Mouse (Mus musculus): ENCODE data around the gene Stn1.

The Stn1 gene

DNA sequence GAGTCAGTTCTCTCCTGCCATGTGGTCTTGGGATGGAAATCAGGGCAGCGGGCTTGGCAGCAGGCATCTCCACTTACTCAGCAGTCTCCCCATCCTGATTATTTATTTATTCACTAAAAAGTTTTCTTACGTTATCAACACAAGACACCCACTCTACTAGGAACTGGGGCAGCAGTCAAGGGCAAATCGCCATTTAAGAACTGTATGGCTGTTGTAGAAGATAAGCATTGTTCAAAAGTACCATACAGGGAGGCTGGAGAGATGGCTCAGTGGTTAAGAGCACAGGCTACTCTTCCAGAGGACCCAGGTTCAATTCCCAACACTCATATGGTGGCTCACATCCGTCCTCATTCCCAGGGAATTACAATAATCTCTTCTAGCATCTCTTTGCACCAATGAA lies 65.5 kb downstream of the Stn1 start:
- no peak for DNase-seq (ENCODE audit: low spot score)

DNA sequence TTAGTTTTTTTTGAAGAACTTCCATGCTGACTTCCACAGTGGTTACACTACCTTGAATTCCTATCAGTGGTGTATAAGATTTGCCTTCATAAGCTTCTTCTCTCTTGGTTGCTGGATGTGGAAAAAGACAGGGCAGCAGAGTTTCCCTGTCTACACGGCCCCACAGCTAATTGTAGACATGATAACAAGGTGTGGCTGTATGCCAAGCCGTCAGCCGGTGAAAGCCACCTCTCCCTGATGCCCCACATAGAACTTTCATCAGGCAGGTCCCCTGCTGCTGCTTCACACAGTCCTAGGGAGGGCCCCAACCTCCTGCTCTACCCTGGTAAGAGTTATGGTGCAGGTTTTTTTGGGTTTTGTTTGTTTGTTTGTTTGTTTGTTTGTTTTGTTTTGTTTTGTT lies 68.6 kb downstream of the Stn1 start:
- no peak for DNase-seq (ENCODE audit: low spot score)

DNA sequence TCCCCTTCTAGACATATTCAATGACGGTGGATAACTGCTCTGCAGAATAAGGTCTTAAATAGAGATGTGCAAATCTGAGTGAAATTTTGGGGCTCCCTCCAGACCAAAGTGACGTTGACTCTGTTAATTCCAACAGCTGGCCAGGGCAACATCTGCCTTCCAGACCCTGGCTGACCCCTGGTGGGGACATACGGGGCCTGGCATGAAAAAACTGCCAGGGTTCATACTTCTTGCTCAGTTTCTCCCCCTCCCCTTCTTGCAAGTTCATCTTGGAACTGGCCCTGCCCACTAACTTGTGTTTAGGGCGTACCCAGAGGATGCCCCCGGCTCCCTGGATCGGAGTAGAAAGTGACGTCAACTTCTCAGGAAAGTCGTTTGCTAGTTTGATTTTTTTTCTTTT lies 70.5 kb downstream of the Stn1 start:
- DNase-seq (ENCODE audit: low spot score), result no peak

DNA sequence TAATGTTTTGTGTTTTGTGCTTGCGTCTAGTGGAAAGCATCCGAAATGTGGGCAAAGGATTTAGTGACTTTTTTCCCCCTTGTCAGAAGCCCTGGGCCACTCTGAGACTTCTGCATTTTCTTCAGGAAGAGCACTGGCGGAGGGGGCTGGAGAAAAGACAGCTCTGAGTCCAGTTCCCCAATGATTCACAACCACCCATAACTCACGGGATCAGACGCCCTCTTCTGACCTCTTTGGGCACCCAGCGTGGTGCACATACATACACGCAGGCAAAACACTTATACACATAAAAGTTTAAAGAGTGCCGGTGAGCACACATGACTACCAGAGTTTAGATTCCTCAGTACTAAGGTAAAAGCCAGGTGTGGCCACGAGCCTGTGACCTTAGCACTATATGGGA lies 71.8 kb downstream of the Stn1 start:
- peak; percentile 33 for DNase-seq (ENCODE audit: low spot score)

DNA sequence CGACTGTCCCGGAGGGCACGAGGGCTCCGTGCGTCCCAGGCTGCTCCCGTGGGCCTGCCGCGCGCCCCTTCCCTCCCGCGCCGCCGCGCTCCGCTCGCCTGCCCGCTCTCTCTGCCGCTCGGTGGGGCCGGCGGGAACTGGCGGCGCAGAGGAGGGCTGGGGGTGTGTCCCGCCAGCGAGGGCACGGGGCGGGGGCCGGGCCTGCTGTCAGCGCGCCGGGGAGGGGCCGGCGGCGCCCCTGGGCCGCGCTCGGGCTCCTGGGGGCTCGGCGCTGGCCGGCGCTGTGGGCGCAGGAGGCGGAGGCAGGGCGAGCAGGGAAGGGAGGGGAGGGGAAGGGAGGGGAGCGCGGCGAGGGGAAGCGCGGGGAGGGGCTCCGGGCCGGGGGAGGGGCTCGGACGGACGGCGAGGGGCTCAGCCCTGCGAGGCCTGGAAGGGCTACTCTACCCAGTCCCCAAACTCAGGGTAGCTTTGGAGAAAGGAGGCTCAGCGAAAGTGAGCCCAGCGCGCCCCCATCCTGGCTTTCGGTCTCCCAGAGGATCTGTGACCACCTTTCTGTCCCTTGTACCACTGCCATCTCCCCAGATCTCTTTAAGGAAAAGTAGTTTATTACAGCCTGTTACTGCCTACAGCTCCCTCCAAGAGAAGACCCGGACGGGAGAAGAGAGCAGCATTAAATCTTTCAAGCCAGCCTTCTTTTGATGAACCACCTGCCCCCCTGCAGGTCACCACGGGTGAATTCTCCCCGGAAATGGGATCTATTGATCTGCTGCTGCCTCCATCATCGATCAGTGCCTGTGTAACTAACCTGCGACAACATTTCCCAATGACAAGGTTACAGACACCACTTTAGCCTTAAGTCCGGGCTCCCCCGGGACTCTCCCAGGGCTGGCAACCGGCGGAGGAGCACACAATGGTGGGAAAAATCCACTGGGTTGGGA lies 72.7 kb downstream of the Stn1 start, which contains the start of gene Sh3pxd2a:
Gene Sh3pxd2a (minus strand): TSS at position 98 of the 938 bp plus-strand sequence.
- DNase-seq (ENCODE audit: low spot score), result no peak

DNA sequence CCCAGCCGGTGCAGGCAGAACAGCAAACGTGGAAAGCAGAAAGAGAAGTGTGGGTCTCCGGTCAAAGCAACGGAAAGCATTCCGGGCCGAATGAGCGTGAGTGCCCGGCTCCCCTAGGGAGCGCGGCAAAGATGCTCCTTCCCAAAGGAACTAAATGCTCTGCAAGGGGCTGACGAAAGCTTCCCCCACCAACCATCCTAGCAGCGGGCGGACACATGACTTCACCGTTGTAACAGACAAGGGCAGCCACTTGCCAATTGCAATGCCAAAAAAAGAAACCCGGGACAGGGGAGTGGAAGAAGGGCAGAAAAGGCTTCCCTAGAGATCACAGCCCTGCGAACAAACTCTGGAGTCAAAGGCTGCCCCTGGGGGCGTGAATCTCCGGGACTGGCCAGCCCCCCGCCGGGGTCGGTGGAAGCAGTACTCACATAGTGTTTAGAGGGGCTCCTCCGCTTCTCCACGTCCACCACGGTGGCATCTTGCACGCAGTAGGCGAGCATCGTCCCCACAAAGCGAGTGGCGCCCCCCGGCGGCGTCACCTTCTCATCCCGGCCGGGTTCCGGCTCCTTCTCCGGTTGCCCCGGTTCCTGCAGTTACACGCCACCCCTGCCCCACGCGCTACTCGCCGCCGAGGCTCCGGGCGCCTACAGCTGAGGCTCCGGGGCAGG lies 73.5 kb downstream of the Stn1 start:
- DNase-seq (ENCODE audit: low spot score), result peak; percentile 65

DNA sequence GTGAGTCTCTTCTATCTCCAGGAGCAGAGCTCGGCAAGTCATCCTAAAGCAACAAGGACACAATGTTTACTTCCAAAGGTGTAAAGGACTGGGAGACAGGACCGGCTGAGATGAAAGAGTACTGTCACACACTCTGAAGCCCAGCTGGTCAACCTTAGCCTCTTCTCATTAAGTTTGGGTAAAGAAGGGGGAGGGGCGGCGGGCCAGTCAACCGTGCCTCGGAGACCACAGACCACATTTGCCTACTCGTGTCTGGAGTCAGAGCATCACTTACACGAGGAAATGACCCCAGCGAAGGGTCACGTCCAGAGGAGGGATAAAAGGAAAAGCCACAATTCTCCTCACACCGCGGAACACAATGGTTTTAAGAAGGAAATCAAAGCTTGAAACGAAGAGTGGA lies 74.1 kb downstream of the Stn1 start:
- DNase-seq (ENCODE audit: low spot score), result no peak

DNA sequence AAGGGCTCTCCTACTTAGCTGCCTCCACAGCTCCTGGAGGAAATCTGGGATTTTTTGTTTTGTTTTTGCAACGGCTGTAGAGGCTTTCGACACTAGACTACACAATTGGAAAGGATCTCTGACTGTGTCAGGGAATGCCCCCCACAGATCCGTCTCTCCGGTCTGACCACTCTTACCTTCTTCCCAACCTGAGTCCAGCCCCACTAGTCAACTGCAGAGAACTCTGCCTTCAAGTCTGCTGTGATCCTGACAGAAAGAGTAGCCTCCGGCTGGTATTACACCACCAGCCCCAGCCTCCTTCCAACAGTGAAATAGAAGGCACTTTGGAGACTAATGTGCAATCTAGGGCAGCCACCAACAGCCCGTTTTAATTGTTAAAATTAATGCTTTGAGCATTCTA lies 74.6 kb downstream of the Stn1 start:
- no peak for DNase-seq (ENCODE audit: low spot score)

DNA sequence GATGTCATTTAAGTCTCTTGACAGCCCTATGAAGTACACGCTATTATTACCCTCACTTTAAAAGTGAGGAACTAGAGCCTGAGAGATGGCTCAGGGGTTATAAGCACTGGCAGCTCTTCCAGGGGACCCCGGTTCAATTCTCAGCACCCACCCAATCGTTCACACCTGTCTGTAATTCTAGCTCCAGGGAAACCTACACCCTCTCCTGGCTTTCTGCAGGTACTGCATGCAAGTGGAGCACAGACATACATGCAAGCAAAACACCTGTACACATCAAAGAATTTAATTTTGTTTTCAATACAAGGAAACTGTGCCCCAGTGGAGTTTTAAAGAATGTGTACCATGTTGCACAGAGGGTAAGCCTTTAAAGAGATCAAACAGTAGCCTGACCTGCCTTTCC lies 75.5 kb downstream of the Stn1 start:
- no peak for DNase-seq (ENCODE audit: low spot score)

DNA sequence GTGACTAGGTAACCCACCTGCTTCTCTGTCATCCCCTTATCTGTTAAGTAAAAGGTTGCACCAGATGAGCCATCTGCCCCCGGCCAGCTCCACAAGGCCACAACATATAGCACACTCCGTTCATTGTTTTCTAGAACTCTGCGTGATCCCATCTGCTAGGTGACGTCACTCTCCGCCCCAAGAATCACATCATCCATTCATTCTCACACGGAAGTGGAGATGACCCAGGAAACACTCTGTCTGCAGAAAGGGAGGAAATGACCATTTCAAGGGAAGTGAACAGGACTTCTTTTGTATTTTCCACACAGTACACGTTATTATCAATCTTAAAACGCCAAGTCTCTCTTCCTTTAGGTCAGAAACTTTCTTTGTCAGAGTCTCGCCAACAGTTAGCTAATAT lies 75.9 kb downstream of the Stn1 start:
- DNase-seq (ENCODE audit: low spot score), result no peak

DNA sequence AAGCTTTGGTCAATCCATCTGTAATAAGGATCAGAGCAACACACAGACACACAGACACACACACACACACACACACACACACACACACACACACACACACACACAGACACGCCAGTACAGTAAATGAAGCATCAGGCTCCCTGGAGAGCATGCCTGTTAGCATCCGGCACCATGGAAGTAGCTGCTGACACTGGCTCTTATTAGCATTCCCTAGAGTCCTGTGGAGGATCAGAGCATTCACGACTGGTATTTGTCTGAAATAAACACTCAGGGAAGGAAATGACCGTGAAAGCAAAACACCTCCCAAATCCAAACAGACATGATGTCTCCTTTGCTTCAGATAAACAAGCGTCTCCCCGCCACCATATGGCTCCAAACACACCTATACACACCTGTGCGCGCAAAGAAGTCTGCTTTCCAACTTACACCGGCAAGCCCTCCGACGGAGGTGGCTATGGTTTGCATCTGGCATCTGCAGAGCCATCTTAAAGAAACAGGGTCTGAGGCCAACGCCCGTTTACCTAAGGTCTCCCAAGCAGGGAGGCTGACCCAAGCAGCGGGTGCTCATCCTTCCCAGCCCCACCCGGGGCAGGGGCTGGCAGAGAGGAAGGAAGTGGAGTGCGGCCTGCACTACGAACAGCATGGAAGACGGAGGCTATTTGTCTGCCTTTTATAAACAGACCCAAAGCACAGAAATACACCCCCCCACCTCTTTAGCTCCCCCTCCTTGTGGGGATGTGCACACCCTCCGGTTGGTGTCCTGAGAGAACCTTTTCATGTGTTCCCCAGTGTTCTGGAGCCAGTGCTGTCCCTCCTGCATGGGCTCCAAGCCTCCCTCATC lies 77.0 kb downstream of the Stn1 start:
- no peak for DNase-seq (ENCODE audit: low spot score)

DNA sequence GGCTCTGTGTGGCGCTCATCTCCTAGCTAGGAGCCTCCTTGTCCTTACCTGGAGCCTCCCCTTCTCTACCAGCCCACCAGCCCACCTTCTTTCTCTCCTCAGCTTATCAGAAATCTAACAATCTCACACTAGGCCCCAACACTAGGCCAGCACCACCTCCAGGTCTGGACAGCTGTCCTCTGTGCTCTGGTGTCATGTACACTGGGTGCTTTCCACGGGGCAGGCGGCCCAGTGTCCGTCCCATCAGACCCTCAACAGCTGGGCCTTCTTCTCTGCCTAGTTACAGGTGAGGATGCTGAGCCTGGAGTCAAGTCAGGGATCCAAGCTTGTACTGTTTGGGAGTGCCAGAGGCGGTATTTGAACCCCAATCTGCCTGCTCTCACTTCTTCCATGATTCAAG lies 78.1 kb downstream of the Stn1 start:
- DNase-seq (ENCODE audit: low spot score), result no peak

DNA sequence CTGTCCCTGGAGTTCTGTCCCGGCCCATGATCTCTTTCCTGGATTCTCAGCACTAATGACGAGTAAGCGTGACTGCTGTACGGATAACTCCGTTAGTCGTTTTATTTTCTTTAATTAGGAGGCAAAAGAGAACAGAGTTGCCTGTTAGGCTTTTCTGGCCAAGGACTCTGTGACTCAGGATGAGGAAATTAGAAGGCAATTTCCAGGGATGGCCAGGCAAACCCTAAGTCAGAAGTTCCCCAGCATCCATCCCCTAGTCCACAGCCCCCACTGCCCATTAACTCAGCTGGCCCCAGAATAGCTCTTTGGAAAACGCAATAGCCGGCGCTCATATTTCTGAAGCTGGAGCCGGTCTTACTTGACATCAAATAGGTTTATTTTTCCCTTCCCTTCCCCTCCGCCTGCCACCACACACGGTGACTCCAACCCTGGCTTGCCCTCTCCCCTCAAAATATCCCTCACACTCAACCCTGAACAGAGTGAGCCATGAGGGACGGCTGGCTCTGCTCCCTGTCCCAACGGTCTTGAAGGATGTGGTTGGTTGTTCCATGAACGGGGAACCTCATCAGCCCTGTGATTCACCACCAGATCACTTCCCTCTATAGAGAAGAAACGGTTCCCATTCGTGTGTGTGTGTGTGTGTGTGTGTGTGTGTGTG lies 78.7 kb downstream of the Stn1 start:
- DNase-seq (ENCODE audit: low spot score), result no peak

DNA sequence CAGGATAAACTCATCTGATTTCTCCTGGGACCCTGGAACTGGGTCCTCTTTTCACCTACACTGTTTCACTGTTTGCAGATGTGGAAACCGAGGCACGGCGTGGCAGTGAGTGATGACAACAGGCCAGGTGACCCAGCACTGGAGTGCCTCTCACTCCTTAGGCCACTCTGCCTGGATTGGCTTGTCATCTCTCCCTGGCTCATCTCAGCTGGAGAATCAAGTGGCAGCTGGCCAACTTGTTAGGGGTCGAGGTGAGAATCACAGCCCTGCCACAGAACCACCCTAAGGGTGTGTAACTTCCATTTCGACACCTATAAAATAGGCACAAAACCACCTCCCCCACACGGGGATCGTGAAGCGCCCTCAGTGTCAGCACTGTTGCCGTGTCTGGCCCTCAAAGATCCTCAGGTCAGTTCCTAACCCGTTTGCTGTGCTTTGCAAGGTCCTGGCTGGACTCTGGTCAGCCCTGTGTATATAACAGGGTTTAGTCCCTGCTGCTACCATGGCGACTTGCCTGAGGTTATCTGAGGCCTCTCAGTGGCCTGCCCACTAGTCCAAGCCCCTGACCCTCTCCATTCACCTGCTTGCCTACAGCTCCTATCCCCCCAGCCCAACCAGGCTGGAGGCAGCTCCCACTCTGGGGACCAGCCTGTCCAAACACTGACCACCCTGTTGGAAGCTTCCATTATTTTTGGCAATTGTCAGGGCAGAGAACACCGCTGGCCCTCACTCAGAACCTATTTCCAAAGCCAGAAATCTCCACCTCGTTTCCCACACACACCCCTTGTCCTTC lies 79.4 kb downstream of the Stn1 start:
- no peak for DNase-seq (ENCODE audit: low spot score)

DNA sequence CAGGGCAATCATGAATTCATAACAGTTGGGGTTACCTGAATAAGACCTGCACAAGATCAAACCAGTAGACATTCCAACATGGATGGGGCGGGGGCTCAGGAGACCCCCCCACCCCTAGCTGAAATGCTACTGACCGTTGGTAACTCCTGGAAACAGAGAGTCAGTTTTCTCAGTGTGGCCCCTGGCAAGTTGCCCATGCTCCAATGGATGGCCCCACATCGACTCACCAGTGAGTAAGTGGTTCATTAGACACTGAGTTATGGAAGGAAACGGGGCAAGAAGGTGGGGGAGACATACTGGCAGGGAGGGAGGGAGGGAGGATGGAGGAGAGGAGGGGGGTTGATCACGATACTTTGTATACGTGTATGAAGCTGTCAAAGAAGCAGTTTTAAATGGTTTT lies 81.3 kb downstream of the Stn1 start:
- no peak for DNase-seq (ENCODE audit: low spot score)

DNA sequence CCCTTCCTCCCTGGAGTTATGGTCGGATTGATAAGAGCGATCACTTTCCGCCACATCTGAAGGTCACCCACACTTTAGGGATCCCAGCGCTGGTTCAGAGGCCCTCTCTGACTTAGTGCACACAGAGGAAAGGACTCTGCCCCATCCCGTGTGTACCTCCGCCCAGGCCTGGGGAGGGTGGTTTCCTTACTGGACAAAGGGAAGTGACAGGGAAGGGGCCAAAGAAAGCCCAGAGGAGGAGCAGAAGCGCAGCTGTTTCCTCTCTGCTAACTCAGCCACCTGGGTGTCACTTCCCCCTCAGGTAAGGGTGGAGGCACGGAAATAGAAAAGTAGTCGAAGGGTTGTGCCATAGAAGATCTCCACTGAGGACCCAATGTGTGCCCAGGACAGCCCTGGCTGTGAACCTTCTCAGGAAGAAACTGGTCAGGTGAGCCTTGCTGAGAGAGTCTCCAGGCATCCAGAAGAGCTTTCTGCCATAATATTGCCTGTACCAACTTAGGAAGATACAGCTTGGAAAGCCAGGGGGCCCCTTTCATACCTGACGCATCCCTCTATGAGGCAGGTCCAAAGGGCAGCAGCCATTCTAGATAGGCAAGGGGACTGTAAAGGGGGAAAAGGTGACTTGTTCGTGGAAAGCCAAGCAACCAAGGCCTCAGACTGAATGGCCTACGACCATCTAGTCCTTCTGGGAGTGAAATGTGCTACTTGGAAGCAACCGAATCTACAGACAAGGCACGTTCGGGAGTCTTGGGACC lies 82.1 kb downstream of the Stn1 start:
- DNase-seq (ENCODE audit: low spot score), result no peak

DNA sequence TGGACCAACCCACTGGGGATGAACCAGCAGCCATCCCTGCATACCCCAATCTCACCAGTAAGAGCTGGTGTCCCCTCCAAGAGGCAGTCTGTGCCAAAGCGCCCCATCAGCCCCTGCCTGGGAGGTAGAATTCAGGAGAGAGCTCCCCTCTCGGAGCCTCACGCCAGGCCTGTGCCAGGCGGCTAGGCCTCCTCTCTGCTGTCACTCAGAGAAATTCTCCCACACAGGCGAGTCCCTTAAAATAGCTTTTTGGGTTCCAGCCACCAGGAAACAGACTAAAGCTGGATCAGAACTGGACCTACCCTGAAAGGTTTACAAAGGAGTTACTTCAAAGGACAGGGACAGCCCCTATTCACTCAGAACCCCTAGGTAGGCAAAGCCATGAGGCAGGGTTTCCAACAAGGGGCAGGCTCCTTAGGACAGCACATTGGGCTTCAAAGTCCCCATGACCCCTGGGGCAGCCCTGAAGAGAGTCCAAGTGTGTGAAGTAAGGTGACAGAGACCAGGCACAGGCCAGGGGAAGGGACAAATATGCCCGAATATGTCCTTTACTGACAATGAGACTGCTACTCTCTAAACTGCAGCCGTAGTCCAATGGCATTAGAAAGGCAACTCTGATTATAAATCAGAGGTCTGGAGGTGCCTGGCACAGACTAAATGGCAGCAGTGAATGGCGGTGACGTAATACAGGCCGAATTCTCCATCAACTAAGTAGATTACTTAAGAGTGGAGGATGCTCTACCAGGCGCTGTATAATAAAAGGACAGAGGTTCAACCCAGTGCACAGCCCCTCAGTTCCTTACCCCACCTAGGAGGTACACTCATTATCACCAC lies 82.9 kb downstream of the Stn1 start:
- DNase-seq (ENCODE audit: low spot score), result no peak

DNA sequence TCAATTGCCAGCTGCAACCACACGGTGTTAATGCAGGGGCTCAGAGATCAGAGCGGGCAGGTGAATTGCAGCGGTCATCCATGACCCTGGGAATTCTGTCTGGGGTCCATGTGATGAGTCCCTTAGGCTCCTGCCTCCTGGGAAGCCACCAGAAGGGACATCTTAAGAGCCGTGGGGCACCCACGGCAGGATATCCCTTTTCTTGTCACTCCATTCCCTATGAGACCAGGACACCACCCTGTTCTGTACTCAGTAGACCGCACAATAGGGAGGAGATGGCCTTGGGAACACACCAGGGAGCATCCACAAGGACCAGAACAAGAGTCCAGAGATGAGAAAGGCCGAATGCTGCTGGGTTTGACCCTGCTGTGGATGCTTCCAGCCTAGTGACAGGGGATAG lies 84.0 kb downstream of the Stn1 start:
- DNase-seq (ENCODE audit: low spot score), result no peak

DNA sequence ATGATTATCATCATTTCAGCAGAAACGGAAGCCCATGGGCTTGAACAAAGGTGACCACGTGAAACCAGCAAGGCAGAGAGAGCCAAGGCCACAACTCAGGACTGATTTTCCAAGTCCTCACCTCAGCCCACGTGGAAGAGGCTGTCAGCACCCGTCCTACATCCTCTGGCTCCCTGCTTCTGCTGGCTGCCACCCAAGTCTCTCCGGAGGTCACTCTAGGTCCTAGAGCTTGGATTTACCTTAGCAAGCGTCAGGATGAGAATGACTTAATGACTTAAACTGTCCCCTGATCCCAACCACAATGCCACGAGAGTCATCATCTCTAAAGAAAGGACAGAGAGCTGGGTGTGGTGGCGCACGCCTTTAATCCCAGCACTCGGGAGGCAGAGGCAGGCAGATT lies 84.6 kb downstream of the Stn1 start:
- no peak for DNase-seq (ENCODE audit: low spot score)

DNA sequence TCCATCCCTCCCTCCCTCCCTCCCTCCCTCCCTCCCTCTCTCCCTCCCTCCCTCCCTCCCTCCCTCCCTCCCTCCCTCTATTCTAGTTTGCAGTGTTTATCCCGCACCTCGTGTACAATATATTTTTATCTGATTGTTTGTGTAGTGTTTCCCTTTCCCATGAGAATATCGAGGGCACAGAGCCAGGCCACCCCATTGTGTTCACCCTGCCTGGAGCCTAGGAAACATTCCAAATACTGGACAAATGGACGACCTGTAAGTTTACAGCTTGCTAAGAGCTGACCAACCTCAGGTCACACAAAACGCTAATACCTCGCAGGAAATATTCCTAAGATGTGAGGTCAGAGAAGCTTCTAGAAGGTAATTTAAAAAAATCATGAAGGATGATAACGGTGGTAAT lies 85.1 kb downstream of the Stn1 start:
- DNase-seq (ENCODE audit: low spot score), result no peak
